Mouse (Mus musculus): ENCODE data around the gene Mark2. TPM values are rescaled to one million over a fixed set of nuclear protein-coding genes. Genes with fewer than 3 reads are reported as not detected.
A peak's percentile ranks its signal among the peaks of the same experiment; 100 is the strongest.

Gene Mark2
- polyA plus RNA-seq, 1 experiment from 2014 or later: 61.2 TPM

GRCm38 (mm10) chr19:7264088-7264765 is 77.4 kb downstream of the Mark2 start:
- no peaks in the 10 kb centered on the region for H3K27me3 ChIP-seq (ENCODE audit: control insufficient read depth, insufficient read depth, low read length)
- WGBS: 16% methylated on average over 9 of the region's 9 CpGs
- H3K27ac ChIP-seq (ENCODE audit: low read depth, low read length): peak overlapping the region; percentile 99
- H3K9me3 ChIP-seq (ENCODE audit: control insufficient read depth, low read length): peaks cover 3% of the 10 kb centered on the region; the same call in 1 of the 2 replicates
- peaks cover 40% of the 10 kb centered on the region for H3K4me1 ChIP-seq (replicated peaks; ENCODE audit: control insufficient read depth, insufficient read depth, low read length)
- peak overlapping the region; percentile 99; the same call in 1 of the 2 replicates for H3K9ac ChIP-seq (ENCODE audit: low read length)
- H3K4me3 ChIP-seq (ENCODE audit: low read depth, low read length): no peak overlapping the region
- ATAC-seq (replicated peaks; ENCODE audit: low FRiP score) (no peak), DNase-seq (ENCODE audit: low spot score) (peak; percentile 93)
- peak overlapping the region; percentile 80; the same call in 1 of the 2 replicates for H3K4me2 ChIP-seq (ENCODE audit: low read depth, low read length, severe bottlenecking)
- no peaks in the 10 kb centered on the region for H3K36me3 ChIP-seq (ENCODE audit: control insufficient read depth, insufficient read depth, low read length)

GRCm38 (mm10) chr19:7262592-7262991 is 79.1 kb downstream of the Mark2 start:
- Histone ChIP-seq H3K4me2 (ENCODE audit: low read depth, low read length, severe bottlenecking) (no peak overlapping the region), H3K4me3 (ENCODE audit: low read depth, low read length) (no peak overlapping the region), H3K9me3 (ENCODE audit: control insufficient read depth, low read length) (peaks cover 3% of the 10 kb centered on the region; the same call in 1 of the 2 replicates), H3K27ac (ENCODE audit: low read depth, low read length) (no peak overlapping the region), H3K9ac (ENCODE audit: low read length) (no peak overlapping the region), H3K27me3 (ENCODE audit: control insufficient read depth, insufficient read depth, low read length) (no peaks in the 10 kb centered on the region), H3K4me1 (replicated peaks; ENCODE audit: control insufficient read depth, insufficient read depth, low read length) (peaks cover 36% of the 10 kb centered on the region), H3K36me3 (ENCODE audit: control insufficient read depth, insufficient read depth, low read length) (no peaks in the 10 kb centered on the region)
- 94% methylated on average over 1 of the region's 1 CpGs for WGBS
- ATAC-seq (replicated peaks; ENCODE audit: low FRiP score) (no peak), DNase-seq (ENCODE audit: low spot score) (no peak)

GRCm38 (mm10) chr19:7261964-7262363 is 79.7 kb downstream of the Mark2 start:
- no peak for DNase-seq (ENCODE audit: low spot score)

GRCm38 (mm10) chr19:7261476-7261875 is 80.2 kb downstream of the Mark2 start:
- Histone ChIP-seq H3K4me2 (ENCODE audit: low read depth, low read length, severe bottlenecking) (no peak overlapping the region), H3K9me3 (ENCODE audit: control insufficient read depth, low read length) (peaks cover 3% of the 10 kb centered on the region; the same call in 1 of the 2 replicates), H3K4me1 (replicated peaks; ENCODE audit: control insufficient read depth, insufficient read depth, low read length) (peaks cover 26% of the 10 kb centered on the region), H3K27me3 (ENCODE audit: control insufficient read depth, insufficient read depth, low read length) (no peaks in the 10 kb centered on the region), H3K4me3 (ENCODE audit: low read depth, low read length) (no peak overlapping the region), H3K36me3 (ENCODE audit: control insufficient read depth, insufficient read depth, low read length) (no peaks in the 10 kb centered on the region), H3K9ac (ENCODE audit: low read length) (no peak overlapping the region), H3K27ac (ENCODE audit: low read depth, low read length) (no peak overlapping the region)
- 88% methylated on average over 1 of the region's 1 CpGs for WGBS
- DNase-seq (ENCODE audit: low spot score) (no peak), ATAC-seq (replicated peaks; ENCODE audit: low FRiP score) (no peak)

More at GRCm38 (mm10) chr19:7261964-7262363, 79.7 kb downstream of the Mark2 start:
- no peak for ATAC-seq (replicated peaks; ENCODE audit: low FRiP score)
- H3K36me3 ChIP-seq (ENCODE audit: control insufficient read depth, insufficient read depth, low read length): no peaks in the 10 kb centered on the region
- no peak overlapping the region for H3K4me2 ChIP-seq (ENCODE audit: low read depth, low read length, severe bottlenecking)
- no peak overlapping the region for H3K9ac ChIP-seq (ENCODE audit: low read length)
- 94% methylated on average over 3 of the region's 3 CpGs for WGBS
- H3K9me3 ChIP-seq (ENCODE audit: control insufficient read depth, low read length): peaks cover 3% of the 10 kb centered on the region; the same call in 1 of the 2 replicates
- H3K27me3 ChIP-seq (ENCODE audit: control insufficient read depth, insufficient read depth, low read length): no peaks in the 10 kb centered on the region
- no peak overlapping the region for H3K27ac ChIP-seq (ENCODE audit: low read depth, low read length)
- H3K4me1 ChIP-seq (replicated peaks; ENCODE audit: control insufficient read depth, insufficient read depth, low read length): peaks cover 31% of the 10 kb centered on the region
- H3K4me3 ChIP-seq (ENCODE audit: low read depth, low read length): no peak overlapping the region

- no peaks in the 10 kb centered on the region for H3K36me3 ChIP-seq (ENCODE audit: control insufficient read depth, insufficient read depth, low read length)
- no peak overlapping the region for H3K9ac ChIP-seq (ENCODE audit: low read length)
- no peak overlapping the region for H3K27ac ChIP-seq (ENCODE audit: low read depth, low read length)
- no peak overlapping the region for H3K4me3 ChIP-seq (ENCODE audit: low read depth, low read length)
- no peaks in the 10 kb centered on the region for H3K27me3 ChIP-seq (ENCODE audit: control insufficient read depth, insufficient read depth, low read length)
- DNase-seq (ENCODE audit: low spot score) (no peak), ATAC-seq (replicated peaks; ENCODE audit: low FRiP score) (no peak)
- no peaks in the 10 kb centered on the region for H3K4me1 ChIP-seq (replicated peaks; ENCODE audit: control insufficient read depth, insufficient read depth, low read length)
- no peak overlapping the region for H3K4me2 ChIP-seq (ENCODE audit: low read depth, low read length, severe bottlenecking)
- WGBS: 82% methylated on average over 5 of the region's 5 CpGs
- H3K9me3 ChIP-seq (ENCODE audit: control insufficient read depth, low read length): peaks cover 3% of the 10 kb centered on the region; the same call in 1 of the 2 replicates
These were observed 83.8 kb downstream of the Mark2 start for GRCm38 (mm10) chr19:7257881-7258280.

- H3K4me2 ChIP-seq (ENCODE audit: low read depth, low read length, severe bottlenecking): no peak overlapping the region
These were observed 95.6 kb downstream of the Mark2 start for GRCm38 (mm10) chr19:7246021-7246420.

GRCm38 (mm10) chr19:7240782-7241690 is 100.6 kb downstream of the Mark2 start, which contains the start of gene Naa40:
Gene Naa40, minus strand, starts transcription at chr19:7241183.
- peak within 1 kb of the TSS; percentile 81 for H3K27ac ChIP-seq (ENCODE audit: low read depth, low read length)
- H3K4me1 ChIP-seq (replicated peaks; ENCODE audit: control insufficient read depth, insufficient read depth, low read length): peaks cover 6% of the 10 kb centered on the region; the same call in 1 of the 2 replicates
- WGBS: under 1% methylated on average over 79 of the region's 80 CpGs
- peak within 1 kb of the TSS; percentile 72 for H3K4me3 ChIP-seq (ENCODE audit: low read depth, low read length)
- DNase-seq (ENCODE audit: low spot score) (peak; percentile 97), ATAC-seq (replicated peaks; ENCODE audit: low FRiP score) (peak; percentile 95)
- no peaks in the 10 kb centered on the region for H3K9me3 ChIP-seq (ENCODE audit: control insufficient read depth, low read length)
- H3K27me3 ChIP-seq (ENCODE audit: control insufficient read depth, insufficient read depth, low read length): no peaks in the 10 kb centered on the region
- peak within 1 kb of the TSS; percentile 87 for H3K9ac ChIP-seq (ENCODE audit: low read length)
- H3K4me2 ChIP-seq (ENCODE audit: low read depth, low read length, severe bottlenecking): peak within 1 kb of the TSS; percentile 63
- H3K36me3 ChIP-seq (ENCODE audit: control insufficient read depth, insufficient read depth, low read length): no peaks in the 10 kb centered on the region; the same call in 1 of the 2 replicates

More at GRCm38 (mm10) chr19:7246021-7246420, 95.6 kb downstream of the Mark2 start:
- WGBS: 85% methylated on average over 3 of the region's 3 CpGs
- H3K4me1 ChIP-seq (replicated peaks; ENCODE audit: control insufficient read depth, insufficient read depth, low read length): no peaks in the 10 kb centered on the region
- no peak overlapping the region for H3K27ac ChIP-seq (ENCODE audit: low read depth, low read length)
- no peak for DNase-seq (ENCODE audit: low spot score)
- H3K9ac ChIP-seq (ENCODE audit: low read length): no peak overlapping the region
- no peaks in the 10 kb centered on the region for H3K9me3 ChIP-seq (ENCODE audit: control insufficient read depth, low read length)
- no peaks in the 10 kb centered on the region for H3K27me3 ChIP-seq (ENCODE audit: control insufficient read depth, insufficient read depth, low read length)
- H3K4me3 ChIP-seq (ENCODE audit: low read depth, low read length): no peak overlapping the region
- no peak for ATAC-seq (replicated peaks; ENCODE audit: low FRiP score)
- no peaks in the 10 kb centered on the region for H3K36me3 ChIP-seq (ENCODE audit: control insufficient read depth, insufficient read depth, low read length)

- H3K9ac ChIP-seq (ENCODE audit: low read length): peak overlapping the region; percentile 87
- peak overlapping the region; percentile 63 for H3K4me2 ChIP-seq (ENCODE audit: low read depth, low read length, severe bottlenecking)
- WGBS: 3% methylated on average over 13 of the region's 13 CpGs
- H3K27me3 ChIP-seq (ENCODE audit: control insufficient read depth, insufficient read depth, low read length): no peaks in the 10 kb centered on the region
- no peak for ATAC-seq (replicated peaks; ENCODE audit: low FRiP score)
- H3K27ac ChIP-seq (ENCODE audit: low read depth, low read length): peak overlapping the region; percentile 81
- no peak for DNase-seq (ENCODE audit: low spot score)
- H3K4me3 ChIP-seq (ENCODE audit: low read depth, low read length): peak overlapping the region; percentile 72
- no peaks in the 10 kb centered on the region for H3K9me3 ChIP-seq (ENCODE audit: control insufficient read depth, low read length)
- peaks cover 6% of the 10 kb centered on the region; the same call in 1 of the 2 replicates for H3K4me1 ChIP-seq (replicated peaks; ENCODE audit: control insufficient read depth, insufficient read depth, low read length)
- H3K36me3 ChIP-seq (ENCODE audit: control insufficient read depth, insufficient read depth, low read length): no peaks in the 10 kb centered on the region; the same call in 1 of the 2 replicates
These were observed 101.4 kb downstream of the Mark2 start for GRCm38 (mm10) chr19:7240291-7240690.
